Comparison of ENCODE assay signal across 9 mouse cellular contexts in genomic region chr11:118362971-118363518, GRCm38 (mm10). TPM values are rescaled to one million over a fixed set of nuclear protein-coding genes. Genes with fewer than 3 reads are reported as not detected.
DNase-seq lines count a peak whose midpoint lies in the region; ATAC-seq and TF ChIP-seq lines count a peak whose summit lies in the region.
"Had no signal": no experiment of that assay in that cellular context is flagged by ENCODE, and none has a peak within 500 bp of the region (broad histone marks: within the 10 kb centered on the region; RNA-seq: fewer than 3 reads in every experiment).

No protein-coding gene starts in this region.

- H3K4me2 ChIP-seq in intestine, embryonic 15.5 days (replicated peaks) = peak overlapping the region; percentile 29; the same call in 1 of the 2 replicates
- no peak overlapping the region for H3K4me2 ChIP-seq in liver, embryonic 16.5 days (ENCODE audit: low read depth, low read length)

- peak overlapping the region; percentile 45 for H3K4me3 ChIP-seq in bone marrow macrophage, adult 2 months (ENCODE audit: insufficient read depth, low read length)
- no peak overlapping the region for H3K4me3 ChIP-seq in intestine, embryonic 15.5 days (replicated peaks)
- H3K4me3 ChIP-seq in liver, embryonic 16.5 days (ENCODE audit: low read depth, low read length) = no peak overlapping the region
- H3K4me3 ChIP-seq: erythroblast, embryonic 14.5 days had no signal

- no peak for TF ChIP-seq POLR2A in bone marrow macrophage, adult 2 months (IDR thresholded peaks at IDR 0.05; ENCODE audit: borderline replicate concordance, low read depth, low read length)

- intact Hi-C loops in gastrocnemius, postnatal 36 days (cut with DNase I) = no loop called here

- peak; percentile 75 for ATAC-seq in CD4-positive, CD25-positive, alpha-beta regulatory T cell, adult 4 months
- ATAC-seq in intestine, embryonic 15.5 days = peak; percentile 84
- peak; percentile 43; the same call in 1 of the 2 replicates for ATAC-seq in liver, embryonic 16.5 days (ENCODE audit: low read depth)

- no peaks in the 10 kb centered on the region for H3K9me3 ChIP-seq in intestine, embryonic 15.5 days
- H3K9me3 ChIP-seq in liver, embryonic 16.5 days (replicated peaks; ENCODE audit: control insufficient read depth, low read length) = no peaks in the 10 kb centered on the region

- H3K27ac ChIP-seq in bone marrow macrophage, adult 2 months (ENCODE audit: insufficient read depth, low read depth, low read length) = peak overlapping the region; percentile 98
- peak overlapping the region; percentile 77 for H3K27ac ChIP-seq in intestine, embryonic 15.5 days
- no peak overlapping the region for H3K27ac ChIP-seq in liver, embryonic 16.5 days (ENCODE audit: low read length)

- WGBS in intestine, embryonic 15.5 days = 6% methylated on average over 8 of the region's 8 CpGs
- WGBS in liver, embryonic 16.5 days (ENCODE audit: insufficient replicate concordance) = under 1% methylated on average over 8 of the region's 8 CpGs

- no peaks in the 10 kb centered on the region for H3K27me3 ChIP-seq in intestine, embryonic 15.5 days (replicated peaks)
- H3K27me3 ChIP-seq in liver, embryonic 16.5 days (ENCODE audit: control insufficient read depth, insufficient read depth, low read depth, low read length) = no peaks in the 10 kb centered on the region

- no peak overlapping the region for H3K9ac ChIP-seq in intestine, embryonic 15.5 days
- no peak overlapping the region; the same call in 1 of the 2 replicates for H3K9ac ChIP-seq in liver, embryonic 16.5 days (ENCODE audit: low read depth, low read length)

- no peaks in the 10 kb centered on the region for H3K36me3 ChIP-seq in intestine, embryonic 15.5 days
- H3K36me3 ChIP-seq in liver, embryonic 16.5 days (ENCODE audit: control insufficient read depth, insufficient read depth) = no peaks in the 10 kb centered on the region

- no peak for TF ChIP-seq CTCF in bone marrow macrophage, adult 2 months (IDR thresholded peaks at IDR 0.05; ENCODE audit: low read depth, low read length)

- peaks cover 61% of the 10 kb centered on the region for H3K4me1 ChIP-seq in bone marrow macrophage, adult 2 months (ENCODE audit: control insufficient read depth, insufficient read depth, low read length)
- peaks cover 41% of the 10 kb centered on the region for H3K4me1 ChIP-seq in intestine, embryonic 15.5 days (replicated peaks)
- no peaks in the 10 kb centered on the region; the same call in 1 of the 2 replicates for H3K4me1 ChIP-seq in liver, embryonic 16.5 days (ENCODE audit: control insufficient read depth, low read depth, low read length)

- peak; percentile 68 to 76 for DNase-seq in gastrocnemius, postnatal 36 days
- peak; percentile 65 to 77 for DNase-seq in natural killer cell, adult 2 months (ENCODE audit: low spot score in 2 of 2)
- no peak for DNase-seq in B cell, adult 2 months
- no peak for DNase-seq in cerebellum, adult 9-10 months

RNA-seq across cellular contexts. Expression of gene Timp2, which starts 7.5 kb away (rescaled TPM):
- 10 to 100 TPM in 1 of 2 experiments, 1 to 10 TPM in 1; 9.5 to 10.5 TPM for polyA plus RNA-seq in CD4-positive, CD25-positive, alpha-beta regulatory T cell, adult 4 months (2017; shearing (Covaris generic))
- 244 and 247 TPM in 2 replicates for polyA plus RNA-seq in bone marrow macrophage, adult 2 months (2012; ENCODE audit: insufficient read depth, insufficient read length, missing spikeins)
- 10 to 100 TPM; 73.9 to 92.0 TPM for total RNA-seq in gastrocnemius, postnatal 36 days (2021)
- 58.8 and 60.2 TPM in 2 replicates for polyA plus RNA-seq in intestine, embryonic 15.5 days (2015; fragmentation: Nextera tagmentation; extraction: Ambion mirVana)
- 5.1 and 6.1 TPM in 2 replicates for polyA plus RNA-seq in liver, embryonic 16.5 days (2015; fragmentation: Nextera tagmentation; extraction: Ambion mirVana)

RNA-seq across cellular contexts. Expression of gene Cep295nl, which starts 20.7 kb away (rescaled TPM):
- polyA plus RNA-seq in CD4-positive, CD25-positive, alpha-beta regulatory T cell, adult 4 months (2017; shearing (Covaris generic)) = under 1 TPM; 0.32 to 0.52 TPM
- polyA plus RNA-seq in bone marrow macrophage, adult 2 months (2012; ENCODE audit: insufficient read depth, insufficient read length, missing spikeins) = 1.5 and 2.3 TPM in 2 replicates
- total RNA-seq in gastrocnemius, postnatal 36 days (2021) = 1 to 10 TPM; 1.2 to 1.3 TPM
- polyA plus RNA-seq in intestine, embryonic 15.5 days (2015; fragmentation: Nextera tagmentation; extraction: Ambion mirVana) = 0.23 and 0.24 TPM in 2 replicates
- polyA plus RNA-seq in liver, embryonic 16.5 days (2015; fragmentation: Nextera tagmentation; extraction: Ambion mirVana) = not detected in 2 replicates
- polyA plus RNA-seq: erythroblast, embryonic 14.5 days had no signal

RNA-seq across cellular contexts. Expression of gene Lgals3bp, which starts 38.8 kb away (rescaled TPM):
- 100 to 1,000 TPM in 1 of 2 experiments, 10 to 100 TPM in 1; 93.7 to 163 TPM for polyA plus RNA-seq in CD4-positive, CD25-positive, alpha-beta regulatory T cell, adult 4 months (2017; shearing (Covaris generic))
- 786 and 891 TPM in 2 replicates for polyA plus RNA-seq in bone marrow macrophage, adult 2 months (2012; ENCODE audit: insufficient read depth, insufficient read length, missing spikeins)
- total RNA-seq in gastrocnemius, postnatal 36 days (2021) = 10 to 100 TPM; 13.0 to 19.2 TPM
- 153 and 171 TPM in 2 replicates for polyA plus RNA-seq in intestine, embryonic 15.5 days (2015; fragmentation: Nextera tagmentation; extraction: Ambion mirVana)
- 33.9 and 43.7 TPM in 2 replicates for polyA plus RNA-seq in liver, embryonic 16.5 days (2015; fragmentation: Nextera tagmentation; extraction: Ambion mirVana)

RNA-seq across cellular contexts. Expression of gene Cant1, which starts 55.8 kb away (rescaled TPM):
- 10 to 100 TPM; 12.9 to 13.6 TPM for polyA plus RNA-seq in CD4-positive, CD25-positive, alpha-beta regulatory T cell, adult 4 months (2017; shearing (Covaris generic))
- polyA plus RNA-seq in bone marrow macrophage, adult 2 months (2012; ENCODE audit: insufficient read depth, insufficient read length, missing spikeins) = 31.9 and 36.2 TPM in 2 replicates
- total RNA-seq in gastrocnemius, postnatal 36 days (2021) = 1 to 10 TPM; 9.4 to 9.7 TPM
- polyA plus RNA-seq in intestine, embryonic 15.5 days (2015; fragmentation: Nextera tagmentation; extraction: Ambion mirVana) = 39.7 and 44.3 TPM in 2 replicates
- polyA plus RNA-seq in liver, embryonic 16.5 days (2015; fragmentation: Nextera tagmentation; extraction: Ambion mirVana) = 6.8 and 8.2 TPM in 2 replicates

Comparison
In these comparisons a context has a peak if more than half of its experiments do, and no peak if none do; other contexts are left out.
1. DNase-seq: peak in gastrocnemius, postnatal 36 days (2 of 2) and natural killer cell, adult 2 months (2 of 2); none in B cell, adult 2 months (0 of 2) and cerebellum, adult 9-10 months (single experiment).
2. Peak in every context shown above with its lines, with median percentiles within 50 percentile points of each other: ATAC-seq.